Mouse (Mus musculus): Measurements from ENCODE around the gene Gm5926.
"Not testable (repeated sequence)": the region's sequence is repeated elsewhere in the genome, so short reads cannot be mapped to it uniquely, and the experiment has no call there.

The Gm5926 gene

GRCm38 (mm10) chrX:32650416-32650815, at the start of gene Gm5926:
Gm5926 (plus strand) TSS chrX:32650716.
- not testable (repeated sequence) for DNase-seq (ENCODE audit: low spot score in 2 of 2)

GRCm38 (mm10) chrX:32601008-32601407, 49.5 kb upstream of the Gm5926 start:
- DNase-seq (ENCODE audit: low spot score in 2 of 2), result not testable (repeated sequence)

GRCm38 (mm10) chrX:32601425-32601824, 49.1 kb upstream of the Gm5926 start:
- DNase-seq (ENCODE audit: low spot score in 2 of 2), result not testable (repeated sequence)

All from frontal cortex, postnatal 10 days (tissue).